Mouse (Mus musculus) CD4-positive, CD25-positive, alpha-beta regulatory T cell, adult 2 months (primary cell): ENCODE data around the gene Stk39.

Experiments
- DNase-seq: peaks from one replicate; pipeline ENCODE4 v3.0.0-alpha.2; 2012; ENCODE audit warnings: low read depth, low spot score

The Stk39 gene

GRCm38 (mm10) chr2:68458115-68458514 lies 14.0 kb downstream of the Stk39 start:
- DNase-seq, result no peak

DNA sequence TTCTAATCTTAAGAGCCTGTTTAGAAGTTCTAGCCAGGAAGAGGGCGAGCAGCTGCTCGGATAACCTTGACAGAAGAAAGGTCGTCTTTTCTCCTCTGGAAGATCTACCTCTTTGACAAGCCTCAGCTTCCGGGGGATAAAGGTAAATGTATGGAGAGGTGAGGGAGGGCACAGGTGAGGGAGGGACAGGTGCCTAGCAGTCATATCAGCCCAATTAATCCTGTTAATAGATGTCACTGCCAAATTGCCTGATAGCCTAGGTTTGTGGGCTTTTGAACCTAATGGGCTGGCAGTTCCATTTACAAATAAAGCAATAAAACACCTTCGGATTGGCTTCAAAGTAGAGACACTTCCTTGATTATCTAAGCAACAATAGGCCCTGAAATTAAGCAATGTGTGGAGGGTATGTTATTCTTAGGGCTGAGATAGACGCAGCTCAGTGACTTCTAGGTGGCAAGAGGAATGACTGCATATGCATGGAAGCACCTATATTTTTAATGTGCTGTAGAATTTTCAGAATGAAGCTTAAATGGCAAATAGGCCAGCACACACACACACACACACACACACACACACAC lies 14.5 kb downstream of the Stk39 start:
- no peak for DNase-seq

DNA sequence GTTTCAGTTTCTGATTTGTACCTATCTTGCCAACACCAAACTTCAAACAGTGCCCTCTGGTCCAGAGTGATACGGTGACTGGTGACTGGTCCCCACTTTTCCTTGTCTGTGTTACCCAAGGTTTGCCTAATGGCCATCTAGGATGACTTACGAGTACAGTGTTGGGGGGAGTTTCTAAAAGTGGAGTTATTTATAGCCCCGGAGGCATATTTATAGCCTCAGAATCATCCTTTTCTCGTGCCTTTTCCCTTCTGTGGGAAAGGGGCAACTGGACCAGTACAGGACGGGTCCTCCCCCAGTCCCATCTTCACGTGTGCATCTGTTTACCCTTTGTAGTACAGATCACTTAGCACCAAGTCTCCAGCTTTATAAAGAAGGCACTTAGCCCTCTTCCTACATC lies 15.2 kb downstream of the Stk39 start:
- DNase-seq, result no peak

DNA sequence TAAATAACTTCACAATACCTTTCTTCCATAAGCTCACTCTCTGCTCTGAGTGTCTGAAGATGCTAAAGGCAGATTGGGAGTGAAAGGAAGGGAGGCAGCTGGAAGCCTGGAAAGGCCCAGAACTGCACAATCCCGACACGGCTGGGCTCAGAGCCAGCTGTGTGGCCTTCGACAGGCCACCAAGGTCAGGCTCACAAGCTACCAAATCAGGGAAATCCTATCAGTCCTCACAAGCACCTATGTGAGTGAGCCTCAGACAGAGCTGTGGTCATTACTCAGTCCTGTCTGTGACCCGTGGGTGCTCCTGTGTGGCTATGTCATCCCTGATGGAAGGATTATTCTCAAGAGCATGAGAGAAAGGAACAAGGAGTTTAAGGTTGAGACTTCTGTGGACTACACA lies 19.7 kb downstream of the Stk39 start:
- no peak for DNase-seq

GRCm38 (mm10) chr2:68448035-68448434 lies 24.0 kb downstream of the Stk39 start:
- no peak for DNase-seq

DNA sequence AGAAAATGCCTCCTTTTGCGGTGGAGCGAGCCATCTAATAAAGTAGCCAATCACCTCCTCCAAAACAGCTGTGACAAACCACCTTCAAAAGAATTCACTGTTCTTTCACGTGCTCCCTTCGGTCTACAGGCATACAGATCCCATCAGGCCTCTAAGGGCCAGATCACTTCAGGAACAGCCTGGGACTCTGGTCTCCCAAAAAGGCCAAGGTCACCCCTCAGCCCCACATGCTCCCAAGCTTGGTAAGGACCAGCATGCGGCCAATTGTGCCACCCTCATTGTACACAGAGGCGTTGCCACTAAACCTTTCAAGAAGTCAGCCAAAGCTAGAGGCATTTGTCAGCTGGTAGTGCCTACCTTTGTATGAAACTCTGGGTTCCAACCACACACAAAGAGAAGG lies 28.9 kb downstream of the Stk39 start:
- DNase-seq, result no peak

- no peak for DNase-seq
These were observed 29.9 kb downstream of the Stk39 start for GRCm38 (mm10) chr2:68442113-68442717.

DNA sequence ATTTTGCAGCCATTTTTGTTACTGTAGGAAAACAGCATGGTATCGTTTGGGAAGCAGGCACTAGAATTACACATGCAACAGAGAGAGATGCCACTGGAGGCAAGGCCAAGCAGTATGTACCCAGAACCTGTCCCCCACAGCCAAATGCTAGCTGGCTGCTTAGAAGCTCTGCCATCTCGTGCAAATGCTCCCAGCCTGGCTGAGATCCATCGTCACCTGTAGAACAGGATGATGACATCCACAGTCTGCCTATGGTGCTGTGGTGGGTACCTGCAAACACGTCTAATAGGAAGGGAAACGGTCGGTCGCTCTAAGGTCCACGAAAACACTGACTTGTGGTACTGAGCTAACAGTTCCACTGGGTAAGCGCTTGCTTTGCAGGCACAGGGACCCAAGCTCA lies 32.5 kb downstream of the Stk39 start:
- no peak for DNase-seq

DNA sequence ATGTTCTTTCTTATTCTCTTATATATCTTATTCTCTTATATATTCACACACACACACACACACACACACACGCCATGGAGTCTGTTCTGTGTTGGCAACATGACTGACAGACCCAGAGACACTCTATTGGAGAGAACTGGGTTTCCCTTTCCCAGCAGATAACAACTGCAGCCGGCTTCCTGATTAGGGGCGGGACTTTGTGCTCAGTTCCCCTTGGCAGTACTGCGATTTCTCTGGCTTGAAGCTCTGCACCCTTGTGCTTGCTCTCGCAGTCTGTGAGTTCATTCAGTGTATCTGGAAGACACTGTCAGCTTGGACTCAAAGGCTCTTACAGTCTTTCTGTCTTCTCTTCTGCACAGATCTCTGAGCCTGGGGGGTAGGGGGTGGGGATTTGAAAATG lies 34.1 kb downstream of the Stk39 start:
- DNase-seq, result no peak

- DNase-seq, result no peak
These were observed 34.9 kb downstream of the Stk39 start for GRCm38 (mm10) chr2:68437216-68437615.

DNA sequence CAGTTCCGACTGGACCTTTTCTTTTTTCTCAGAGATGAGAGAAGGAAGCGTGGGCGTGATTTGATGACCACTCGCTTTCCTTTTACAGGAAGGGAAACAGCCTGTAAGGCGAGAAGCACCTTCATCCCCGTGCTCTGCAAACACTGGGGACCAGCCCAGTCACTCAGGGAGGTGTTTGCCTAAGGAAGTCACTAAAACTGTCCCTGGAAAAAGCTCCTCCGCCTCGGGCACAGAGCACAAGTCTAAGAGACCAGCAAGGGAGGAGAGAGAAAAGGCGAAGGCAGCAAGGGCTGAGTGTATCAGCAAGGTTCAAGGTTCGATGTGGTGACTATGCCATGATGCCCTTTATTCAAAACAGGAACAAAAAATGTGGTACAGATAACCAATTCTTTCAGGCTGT lies 35.8 kb downstream of the Stk39 start:
- no peak for DNase-seq

GRCm38 (mm10) chr2:68435494-68436255 lies 36.4 kb downstream of the Stk39 start:
- DNase-seq, result peak; percentile 76

- DNase-seq, result peak; percentile 32
These were observed 37.1 kb downstream of the Stk39 start for GRCm38 (mm10) chr2:68434997-68435396.

DNA sequence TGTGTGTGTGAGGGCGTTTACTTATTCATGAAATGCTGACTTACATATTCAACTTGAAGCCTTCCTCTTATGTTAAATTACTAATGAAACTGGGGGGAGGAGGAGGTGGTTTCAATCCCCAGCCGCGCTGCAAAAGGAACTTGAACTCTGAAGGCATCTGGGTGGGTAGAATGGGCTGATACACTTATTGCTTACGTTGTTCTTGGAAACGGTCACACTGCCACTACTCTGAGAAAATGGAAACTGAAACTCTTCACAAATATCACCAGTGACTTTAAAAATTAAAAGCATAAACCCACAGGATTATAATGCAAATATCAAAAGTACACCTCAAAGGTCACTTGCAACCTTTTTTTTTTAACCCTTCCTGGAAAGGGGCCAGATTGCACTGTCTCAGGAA lies 37.5 kb downstream of the Stk39 start:
- DNase-seq, result peak; percentile 75

GRCm38 (mm10) chr2:68433736-68434312 lies 38.2 kb downstream of the Stk39 start:
- no peak for DNase-seq

GRCm38 (mm10) chr2:68432834-68433233 lies 39.2 kb downstream of the Stk39 start:
- no peak for DNase-seq

DNA sequence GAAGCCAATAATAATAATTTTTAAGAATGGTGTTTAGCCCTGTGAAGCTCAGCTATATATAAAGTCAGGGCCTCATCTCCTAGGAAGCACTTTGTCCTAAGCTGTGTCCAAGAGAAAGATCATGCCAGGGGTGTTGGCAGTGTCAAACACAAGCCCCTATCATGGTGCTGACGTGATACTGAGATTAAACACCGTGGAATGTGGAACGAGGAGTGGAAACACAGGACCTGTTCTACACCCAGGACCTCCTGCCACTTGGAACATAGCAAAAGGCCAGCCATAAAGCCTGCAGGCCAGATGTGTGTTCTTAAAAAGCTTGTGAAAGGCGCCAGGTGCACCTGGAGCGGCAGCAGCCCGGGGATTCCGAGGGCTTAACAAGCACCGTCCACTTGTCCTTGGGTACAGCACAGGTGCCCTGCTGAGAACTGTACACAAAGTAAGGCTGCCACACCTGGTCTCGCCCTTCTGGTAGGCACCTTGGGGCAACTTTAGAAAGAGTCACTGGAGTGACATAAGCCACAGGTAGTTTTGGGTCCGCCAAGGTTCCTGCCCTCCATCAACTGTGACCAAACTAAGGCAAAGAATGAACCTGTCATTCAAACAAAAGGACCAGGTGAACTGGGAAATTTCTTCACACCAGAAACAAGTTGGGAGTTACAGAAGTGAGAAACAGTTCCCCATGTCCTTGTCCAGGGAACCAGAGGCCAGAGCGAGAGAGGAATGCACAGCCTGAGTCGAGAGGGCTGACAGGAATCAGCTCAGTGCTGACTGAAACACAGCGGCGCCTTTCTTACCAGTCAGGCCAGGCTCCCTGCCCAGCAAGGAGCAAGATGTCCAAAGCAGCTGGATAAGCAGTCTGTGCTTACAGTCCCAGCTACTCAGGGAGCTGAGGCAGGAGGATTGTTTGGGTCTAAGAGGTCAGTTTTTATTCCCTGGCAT lies 40.8 kb downstream of the Stk39 start:
- no peak for DNase-seq

DNA sequence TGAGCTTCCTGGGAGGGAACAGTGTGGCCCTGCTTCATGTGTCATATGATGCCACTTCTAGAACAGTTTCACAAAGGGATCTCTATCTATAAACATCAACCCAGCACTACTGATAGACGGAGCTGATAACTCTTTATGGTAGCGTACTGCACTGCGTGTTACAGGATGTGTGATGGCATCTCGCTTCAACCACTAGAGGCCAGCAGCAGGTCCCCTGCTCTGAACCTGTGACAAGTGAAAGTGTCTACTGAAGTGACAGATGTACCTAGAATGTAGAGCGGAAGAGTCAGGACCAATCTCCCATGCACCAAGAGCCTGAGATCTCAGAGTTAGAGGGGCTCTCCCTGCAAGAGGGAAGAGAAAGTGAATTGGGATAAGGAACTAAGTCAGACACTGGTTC lies 41.6 kb downstream of the Stk39 start:
- DNase-seq, result peak; percentile 90

GRCm38 (mm10) chr2:68429436-68429835 lies 42.6 kb downstream of the Stk39 start:
- no peak for DNase-seq

GRCm38 (mm10) chr2:68426977-68427577 lies 45.0 kb downstream of the Stk39 start:
- no peak for DNase-seq

- no peak for DNase-seq
These were observed 46.0 kb downstream of the Stk39 start for GRCm38 (mm10) chr2:68426074-68426473.
